Mouse (Mus musculus) T-cell, adult 2 months (primary cell): ENCODE data around the gene Trpc2.

ENCODE experiments used
- DNase-seq: peaks from one replicate; pipeline ENCODE4 v3.0.0; 2022; ENCODE audit warnings: low spot score

Gene Trpc2

DNA sequence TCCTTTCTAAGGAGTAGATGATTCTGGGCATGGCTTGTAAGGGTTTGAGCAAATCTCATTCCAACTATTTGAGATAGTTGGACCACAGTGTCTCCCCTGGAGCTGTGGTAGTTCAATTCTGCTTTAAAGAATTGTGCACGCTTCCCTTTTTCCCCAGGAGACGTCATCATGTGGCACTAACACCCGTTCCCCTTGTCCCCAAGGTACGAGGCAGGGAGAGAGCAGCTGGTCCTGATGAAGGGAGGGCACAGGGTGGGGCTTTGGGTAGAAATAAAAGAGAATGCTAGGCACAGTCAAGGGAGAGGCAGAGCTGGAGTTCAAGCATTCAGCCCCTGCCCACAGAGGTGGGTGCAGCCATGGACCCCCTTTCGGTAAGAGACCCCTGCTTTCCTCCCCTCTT, at the start of gene Trpc2:
Gene Trpc2, plus strand, starts transcription at position 301 of the 400 bp plus-strand sequence.
- no peak for DNase-seq

DNA sequence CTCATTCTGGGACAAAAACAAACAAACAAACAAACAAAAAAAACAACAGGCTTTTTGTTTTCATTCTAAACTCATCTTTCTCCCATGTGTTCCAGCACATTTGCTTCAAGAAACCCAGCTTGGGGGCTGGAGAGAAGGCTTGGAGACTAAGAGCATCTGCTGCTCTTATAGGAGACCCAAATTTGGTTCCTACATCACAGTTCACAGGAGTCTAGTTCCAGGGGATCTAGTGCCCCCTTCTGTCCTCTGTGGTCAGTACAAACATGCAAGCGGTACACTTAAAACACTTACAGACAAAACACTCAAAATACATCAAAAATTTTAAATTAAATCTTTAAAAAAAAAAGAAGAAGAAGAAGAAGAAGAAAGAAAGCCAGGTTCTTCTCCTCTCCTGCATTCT, 48.0 kb upstream of the Trpc2 start:
- DNase-seq, result no peak

DNA sequence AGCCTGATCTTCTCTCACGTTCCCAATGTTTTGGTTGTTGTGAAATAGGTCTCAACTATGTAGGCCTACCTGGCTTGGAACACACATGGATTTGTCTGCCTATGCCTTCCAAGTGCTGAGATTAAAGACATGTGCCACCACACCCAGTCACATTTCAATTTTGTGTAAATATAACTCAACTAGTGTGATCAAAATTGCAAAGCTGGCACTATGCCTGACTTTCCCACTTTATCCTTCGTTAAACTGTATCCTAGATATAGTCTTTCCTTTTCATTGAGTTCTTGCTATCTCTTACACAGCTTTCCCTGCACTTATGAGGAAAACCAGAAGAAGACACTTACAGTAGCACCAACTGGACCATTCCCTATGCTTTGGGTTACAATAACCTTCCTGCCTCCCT, 47.4 kb upstream of the Trpc2 start:
- DNase-seq, result no peak

DNA sequence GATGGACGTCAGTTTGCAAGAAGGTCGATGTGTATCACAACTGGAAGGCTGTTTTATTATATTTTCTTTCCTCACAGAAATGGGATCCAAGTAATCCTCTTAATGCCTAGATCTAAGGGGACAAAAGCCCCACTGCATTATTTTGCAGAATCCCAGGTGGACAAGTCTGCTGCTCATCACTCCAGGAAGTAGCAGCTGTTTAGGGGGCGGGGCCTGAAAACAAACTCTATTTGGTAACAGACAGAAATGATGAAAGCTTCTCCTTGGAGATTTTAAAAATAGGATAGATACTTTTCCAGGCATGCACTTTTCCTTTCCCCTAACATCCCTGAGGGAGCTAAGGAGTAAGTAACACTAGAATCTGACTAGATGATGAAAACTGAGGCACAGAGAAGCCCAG, 45.6 kb upstream of the Trpc2 start:
- no peak for DNase-seq

DNA sequence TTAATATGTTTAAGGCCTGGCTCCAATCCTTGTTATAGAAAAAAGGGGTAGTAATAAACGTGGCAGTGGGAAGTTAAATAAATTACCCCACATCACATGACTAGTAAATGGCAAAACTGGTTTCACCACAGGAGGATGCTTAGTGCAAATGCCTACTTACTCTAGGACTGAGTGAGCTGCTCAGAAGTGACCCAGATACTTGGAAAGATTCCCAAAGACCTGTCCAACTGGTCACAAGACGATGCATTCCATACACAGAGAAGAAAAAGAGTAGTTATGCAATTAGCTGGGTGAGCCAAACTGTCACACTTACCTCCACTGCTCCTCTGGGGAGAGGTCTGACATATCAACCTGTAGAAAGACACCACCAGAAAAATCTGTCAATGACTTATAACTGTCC, 40.6 kb upstream of the Trpc2 start:
- no peak for DNase-seq

DNA sequence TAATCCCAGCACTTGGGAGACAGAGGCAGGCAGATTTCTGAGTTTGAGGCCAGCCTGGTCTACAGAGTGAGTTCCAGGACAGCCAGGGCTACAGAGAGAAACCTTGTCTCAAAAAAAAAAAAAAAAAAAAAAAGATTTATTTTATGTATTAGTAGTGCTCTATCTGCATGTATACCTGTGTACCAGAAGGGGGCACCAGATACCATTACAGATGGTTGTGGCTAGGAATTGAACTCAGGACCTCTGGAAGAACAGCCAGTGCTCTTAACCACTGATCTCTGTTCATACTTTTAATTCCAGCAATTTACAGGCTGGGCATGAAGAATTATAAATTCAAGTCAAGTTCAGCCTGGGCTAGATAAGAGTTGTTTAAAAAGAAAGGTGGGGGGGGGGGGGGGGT, 34.4 kb upstream of the Trpc2 start:
- DNase-seq, result peak; percentile 11

DNA sequence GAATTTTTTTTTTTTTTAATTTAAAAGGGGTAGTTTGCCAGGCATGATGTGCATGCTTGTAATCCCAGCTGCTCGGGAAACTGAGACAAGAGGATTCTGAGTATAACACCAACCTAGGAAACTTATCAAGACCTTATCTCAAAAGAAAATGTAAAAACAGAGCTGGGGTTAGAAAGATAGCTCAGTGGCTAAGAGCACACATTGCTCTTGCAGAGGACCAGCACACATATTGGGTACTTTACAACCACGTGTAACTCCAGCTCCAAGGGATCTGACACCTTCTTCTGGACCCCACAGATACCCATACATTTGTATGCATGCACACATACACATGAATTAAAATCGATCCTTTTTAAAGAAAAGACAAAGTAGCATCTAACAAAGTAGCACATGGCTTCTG, 21.6 kb upstream of the Trpc2 start:
- DNase-seq, result no peak

DNA sequence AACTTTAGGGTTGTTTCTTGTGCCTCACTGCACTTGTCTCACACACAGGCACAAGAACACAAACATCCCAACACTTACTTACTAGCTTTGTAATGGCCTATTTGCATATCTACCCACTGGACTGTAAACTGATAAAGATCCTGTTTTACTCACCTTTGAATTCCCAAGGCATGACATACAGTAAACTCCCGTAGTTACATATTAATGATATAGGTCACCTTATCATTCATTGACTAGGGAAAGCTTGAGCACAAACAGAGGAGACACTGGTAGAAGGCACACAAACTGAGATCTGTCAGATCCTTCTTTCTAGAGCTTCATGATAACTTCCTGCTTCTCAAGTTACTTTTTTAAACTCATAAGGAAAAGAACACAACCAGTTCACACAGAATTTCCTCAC, 20.7 kb upstream of the Trpc2 start:
- no peak for DNase-seq

DNA sequence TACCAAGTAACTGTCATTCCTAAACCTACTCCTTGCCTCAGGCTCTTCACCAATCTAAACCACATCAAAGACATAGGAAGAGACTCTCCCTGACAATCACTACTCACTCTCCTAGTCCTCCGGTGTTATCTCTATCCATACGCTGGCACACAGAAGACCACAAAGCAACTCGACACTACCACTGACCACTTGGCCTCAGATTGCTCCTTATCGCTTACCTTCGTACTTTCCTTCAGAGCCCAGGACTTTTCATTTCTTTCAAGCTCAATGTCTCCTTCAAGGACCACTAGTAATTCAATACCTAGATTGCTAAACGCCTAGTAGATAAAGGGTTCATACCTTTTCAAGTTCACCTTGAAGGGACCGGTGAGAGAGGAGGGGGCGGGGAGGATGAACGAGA, 19.0 kb upstream of the Trpc2 start:
- DNase-seq, result no peak

DNA sequence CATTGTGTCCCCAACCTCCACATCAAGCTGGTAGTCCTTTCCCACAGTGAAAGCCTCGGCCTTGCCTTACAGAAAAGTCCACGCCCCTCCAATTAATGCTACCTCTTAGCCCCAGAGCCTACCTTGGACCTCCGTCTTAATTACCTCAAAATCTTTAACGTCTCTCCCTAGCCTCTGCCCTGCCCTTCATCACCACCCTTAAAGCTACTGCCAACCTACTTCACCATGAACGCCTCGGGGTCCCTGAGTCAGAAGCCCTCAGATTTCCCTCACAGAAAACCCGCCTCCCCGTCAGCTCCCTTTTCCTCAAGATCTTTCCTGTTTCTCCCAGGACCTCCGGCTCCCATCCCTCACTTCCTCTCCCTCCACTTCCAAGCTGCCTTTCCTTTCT, 18.3 kb upstream of the Trpc2 start:
- no peak for DNase-seq

DNA sequence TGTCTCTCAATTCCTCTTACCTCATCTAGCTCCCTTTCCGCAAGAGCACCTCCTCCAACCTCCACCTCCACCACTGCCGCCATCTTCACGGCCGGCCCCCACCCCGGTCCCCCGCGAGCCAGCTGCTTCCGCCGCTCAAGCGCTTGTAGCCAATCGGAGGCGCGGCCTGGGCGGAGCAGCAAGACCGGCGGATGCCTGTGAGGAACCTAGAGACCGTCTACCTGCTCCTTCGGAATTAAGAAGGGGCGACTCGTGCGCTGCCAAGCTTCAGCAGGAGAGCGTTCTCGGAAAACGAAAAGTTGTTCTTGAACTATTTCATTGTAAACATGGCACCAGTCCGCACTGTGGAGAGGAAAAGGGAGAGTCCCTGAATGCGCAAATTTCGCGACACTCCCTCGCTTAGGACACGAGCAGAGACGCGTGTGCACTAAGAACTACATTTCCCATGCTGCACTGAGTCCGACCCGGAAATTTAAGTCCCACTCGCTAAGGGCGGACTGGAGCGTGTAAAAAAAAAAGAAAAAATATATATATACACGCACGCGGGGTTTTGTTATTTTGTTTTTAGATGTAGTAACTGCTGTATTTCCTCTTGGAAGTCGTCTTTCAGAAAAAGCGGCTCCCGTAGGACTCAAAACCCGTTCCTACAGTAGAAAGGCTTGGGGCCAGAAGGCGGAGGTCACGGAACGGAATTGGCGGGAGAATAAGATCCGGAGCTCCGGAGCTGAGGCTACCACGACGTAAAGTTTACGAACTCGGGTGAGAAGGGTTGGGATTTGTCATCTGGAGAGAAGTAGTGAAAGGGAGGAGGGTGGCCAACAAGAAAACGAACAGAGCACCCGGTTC, 17.6 kb upstream of the Trpc2 start, which contains the start of the genes Rnf121, Xndc1 and Xntrpc:
Gene Rnf121, minus strand, starts transcription at position 424 of the 846 bp plus-strand sequence.
Gene Xndc1, plus strand, starts transcription at position 466 of the 846 bp plus-strand sequence.
Gene Xntrpc, plus strand, starts transcription at position 668 of the 846 bp plus-strand sequence.
- DNase-seq, result peak; percentile 94

DNA sequence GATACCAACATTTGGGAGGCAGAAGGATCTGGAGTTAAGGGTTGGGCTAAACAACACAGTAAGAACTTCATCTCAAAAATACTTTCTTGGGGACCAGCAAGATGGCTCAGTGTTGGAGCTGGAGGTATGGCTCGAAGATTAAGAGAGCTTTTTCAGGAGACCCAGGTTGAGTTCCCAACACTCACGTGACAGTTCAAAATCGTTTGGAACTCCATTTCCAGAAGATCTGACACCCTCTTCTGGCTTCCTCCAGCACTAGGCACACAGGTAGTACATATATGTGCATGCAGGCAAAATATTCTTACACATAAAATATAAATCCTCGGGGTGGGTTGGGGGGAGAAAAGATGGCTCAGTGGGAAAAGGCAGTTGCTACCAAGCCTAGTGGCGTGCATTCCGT, 16.6 kb upstream of the Trpc2 start:
- DNase-seq, result no peak

DNA sequence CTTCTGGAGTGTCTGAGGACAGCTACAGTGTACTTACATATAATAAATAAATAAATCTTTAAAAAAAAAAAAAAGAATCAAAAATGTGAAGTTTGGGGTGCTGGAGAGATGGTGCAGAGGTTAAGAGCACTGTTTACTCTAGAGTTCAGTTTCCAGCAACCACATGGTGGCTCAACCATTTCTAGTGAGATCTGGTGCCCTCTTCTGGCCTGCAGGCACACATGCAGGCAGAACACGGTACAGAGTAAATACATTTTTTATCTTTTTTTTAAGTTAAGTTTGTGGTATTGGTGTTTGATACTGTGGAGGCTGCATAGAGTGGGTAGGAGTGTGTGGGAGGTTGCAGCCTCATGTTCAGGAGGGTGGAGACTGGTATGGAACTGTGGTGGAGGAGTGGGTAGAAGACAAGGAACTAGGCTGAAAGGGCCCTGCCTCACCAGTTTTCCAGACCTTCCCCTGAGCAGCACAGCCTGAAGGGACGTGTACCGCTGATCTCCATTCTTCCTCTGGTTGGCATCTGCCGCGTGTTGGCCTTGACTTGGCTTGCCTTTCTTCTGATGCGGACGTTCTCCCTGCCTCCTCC, 6.1 kb upstream of the Trpc2 start:
- peak; percentile 49 for DNase-seq

DNA sequence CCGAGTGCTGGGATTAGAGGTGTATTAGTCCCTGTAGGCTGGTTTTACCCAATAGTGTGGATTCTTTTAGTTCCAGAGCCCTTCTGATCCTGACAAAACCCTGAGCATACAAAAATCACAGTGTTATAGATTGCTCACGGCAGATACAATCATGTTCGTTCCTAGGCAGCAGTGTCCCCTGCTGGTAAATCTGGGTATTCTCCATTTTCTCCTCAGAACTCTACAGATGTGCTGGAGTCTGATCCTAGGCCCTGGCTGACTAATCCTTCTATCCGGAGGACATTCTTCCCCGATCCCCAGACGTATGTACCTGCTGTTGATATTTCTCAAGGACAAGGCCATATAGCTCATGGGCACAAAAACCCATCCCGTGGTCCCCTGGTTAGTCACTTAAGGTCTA, 4.4 kb upstream of the Trpc2 start:
- DNase-seq, result no peak

DNA sequence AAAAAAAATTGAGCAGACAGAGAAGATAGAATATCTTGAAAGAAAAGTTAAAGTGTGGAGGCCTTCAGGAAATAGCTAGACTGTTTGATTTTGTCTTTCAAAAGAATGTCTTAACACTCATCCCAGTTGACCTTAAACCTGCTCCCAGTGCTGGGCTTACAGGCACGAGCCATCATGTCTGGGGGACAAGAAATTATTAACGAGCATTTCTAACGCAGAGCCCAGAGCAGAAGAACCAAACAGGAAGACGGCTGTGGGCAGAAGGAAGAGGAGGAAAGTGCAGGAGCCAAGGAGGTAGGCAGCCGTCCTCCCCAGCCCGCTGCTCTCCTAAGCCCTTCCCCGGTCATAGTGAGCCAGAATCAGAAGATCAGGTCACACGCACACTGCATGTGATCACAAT, 2.6 kb upstream of the Trpc2 start:
- DNase-seq, result no peak

DNA sequence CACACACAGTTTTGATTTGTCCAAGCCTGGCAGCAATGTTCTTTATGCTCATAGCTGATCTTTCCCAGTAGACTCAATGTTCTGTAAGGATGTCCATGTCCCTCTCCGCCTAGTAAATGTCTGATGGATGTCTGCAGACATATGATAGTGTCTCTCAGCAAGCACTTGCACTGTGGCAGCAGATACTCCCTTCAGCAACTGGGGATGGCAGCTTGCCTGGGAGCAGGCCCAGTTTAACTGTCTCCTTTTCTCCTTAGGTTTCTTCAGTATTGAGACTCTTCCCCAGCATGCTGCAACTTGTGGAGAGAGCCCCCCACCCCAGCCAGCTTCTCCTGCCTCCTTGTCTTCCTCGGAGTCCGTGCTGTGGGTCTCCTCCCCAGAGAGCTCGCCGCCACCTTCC, 1.1 kb upstream of the Trpc2 start:
- no peak for DNase-seq

DNA sequence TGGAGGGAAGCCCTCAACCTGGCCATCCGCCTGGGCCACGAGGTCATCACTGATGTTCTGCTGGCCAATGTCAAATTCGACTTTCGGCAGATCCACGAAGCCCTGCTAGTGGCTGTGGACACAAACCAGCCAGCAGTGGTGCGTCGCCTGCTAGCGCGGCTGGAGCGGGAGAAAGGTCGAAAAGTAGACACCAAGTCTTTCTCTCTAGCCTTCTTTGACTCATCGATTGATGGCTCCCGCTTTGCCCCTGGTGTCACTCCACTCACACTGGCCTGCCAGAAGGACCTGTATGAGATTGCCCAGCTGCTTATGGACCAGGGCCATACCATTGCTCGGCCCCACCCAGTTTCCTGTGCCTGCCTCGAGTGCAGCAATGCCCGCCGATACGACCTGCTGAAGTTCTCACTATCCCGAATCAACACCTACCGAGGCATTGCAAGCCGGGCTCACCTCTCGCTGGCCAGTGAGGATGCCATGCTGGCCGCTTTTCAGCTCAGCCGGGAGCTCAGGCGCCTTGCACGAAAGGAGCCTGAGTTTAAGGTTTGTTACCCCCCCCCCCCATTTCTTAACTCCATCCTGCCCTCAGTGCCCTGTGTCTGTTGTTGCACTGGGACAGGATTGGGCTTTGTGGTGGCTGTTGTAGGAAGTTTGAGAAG, 1.3 kb downstream of the Trpc2 start:
- DNase-seq, result no peak

DNA sequence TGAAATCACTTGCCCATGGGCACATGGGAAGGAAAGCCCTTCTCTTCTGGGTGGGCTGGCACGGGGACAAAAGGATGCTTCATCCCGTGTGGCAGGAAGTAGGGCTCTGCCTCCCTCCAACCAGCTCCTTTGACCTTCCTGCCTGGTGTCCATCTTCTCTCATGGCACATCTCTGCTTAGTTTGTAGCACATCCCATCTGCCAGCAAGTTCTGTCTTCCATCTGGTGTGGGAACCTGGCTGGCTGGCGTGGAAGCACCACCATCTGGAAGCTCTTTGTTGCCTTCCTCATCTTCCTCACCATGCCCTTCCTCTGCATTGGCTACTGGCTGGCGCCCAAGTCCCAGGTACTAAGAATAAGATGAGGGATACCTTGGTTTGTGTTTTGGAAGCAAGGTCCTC, 4.4 kb downstream of the Trpc2 start:
- DNase-seq, result no peak

DNA sequence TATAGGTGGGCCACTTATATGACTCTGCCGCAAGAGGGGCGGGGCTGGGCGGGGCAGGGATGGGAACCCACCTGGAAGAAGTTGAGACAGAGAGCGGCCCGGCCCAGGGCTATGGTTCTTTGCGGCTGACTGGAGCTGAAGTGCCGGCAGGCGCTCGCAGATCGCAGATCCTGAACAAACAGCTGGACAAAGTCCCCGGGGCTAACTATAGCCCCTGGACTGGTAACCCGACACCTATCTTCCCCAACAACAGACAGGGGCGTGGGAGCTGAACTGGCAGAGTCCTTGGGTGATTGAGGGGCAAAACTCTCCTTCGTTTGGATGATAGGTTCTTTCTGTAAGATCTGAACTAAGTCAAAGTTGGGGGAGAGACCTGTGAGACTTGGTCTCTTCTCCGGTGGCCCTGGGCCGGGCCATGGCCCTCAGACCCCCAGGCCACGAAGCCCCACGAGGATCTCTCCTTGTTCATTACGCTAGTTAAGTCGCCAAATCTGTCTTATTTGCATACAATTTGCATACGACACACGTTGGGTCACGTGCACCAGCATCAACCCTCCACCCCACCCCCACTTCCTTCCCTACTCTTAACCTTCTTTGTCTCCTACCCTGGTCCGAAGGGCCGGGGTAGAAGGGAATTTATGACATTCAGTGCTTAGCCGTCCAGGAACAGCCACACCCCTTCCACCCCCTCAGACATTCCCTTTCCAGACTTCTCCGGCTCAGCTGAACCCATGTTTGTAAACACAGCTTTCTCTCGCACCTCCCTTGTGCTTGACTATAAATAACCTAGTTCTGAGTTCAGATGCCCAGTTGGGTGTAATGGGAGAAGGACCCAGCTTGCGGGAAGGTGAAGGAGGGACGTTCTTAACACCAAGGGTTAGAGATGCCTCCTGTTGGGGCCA, 17.1 kb downstream of the Trpc2 start:
- peak; percentile 51 for DNase-seq

DNA sequence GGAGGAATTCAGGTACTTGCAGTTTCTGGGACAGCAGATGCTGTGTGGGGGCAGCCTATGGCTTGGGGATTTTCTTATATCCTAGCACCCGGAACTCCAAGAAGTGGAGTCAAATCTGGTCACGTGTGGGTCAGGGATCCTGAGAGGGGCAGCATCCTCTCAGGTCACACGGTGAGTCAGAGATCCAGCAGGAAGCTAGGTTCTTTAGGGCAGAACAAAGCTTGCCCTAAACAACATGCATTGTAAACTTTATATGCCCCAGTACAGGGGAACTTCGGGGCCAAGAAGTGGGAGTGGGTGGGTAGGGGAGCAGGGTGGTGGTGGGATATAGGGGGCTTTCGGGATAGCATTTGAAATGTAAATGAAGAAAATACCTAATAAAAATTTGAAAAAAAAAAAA, 18.0 kb downstream of the Trpc2 start:
- DNase-seq, result no peak

DNA sequence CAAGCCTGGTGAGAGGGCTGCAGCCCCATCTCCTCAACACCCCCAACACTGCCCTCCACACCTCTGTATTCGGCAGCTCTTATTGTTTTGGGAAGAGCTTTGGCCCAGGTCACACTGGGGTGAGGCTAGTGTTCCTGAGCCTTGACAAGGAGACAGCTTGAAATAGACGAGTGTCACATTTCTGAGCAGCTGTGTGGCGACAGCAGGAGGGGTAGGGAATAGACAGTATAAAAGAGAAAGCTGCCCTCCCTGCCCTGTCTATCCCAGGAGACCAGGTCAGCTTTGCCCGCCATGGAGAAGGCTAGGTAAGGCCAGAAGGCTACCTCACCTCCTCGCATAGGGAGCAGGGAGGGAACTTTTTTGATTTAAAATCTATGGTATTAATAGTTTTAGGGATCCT, 18.6 kb downstream of the Trpc2 start, which contains the start of gene Art1:
Gene Art1, plus strand, starts transcription at position 257 of the 400 bp plus-strand sequence.
- no peak for DNase-seq

DNA sequence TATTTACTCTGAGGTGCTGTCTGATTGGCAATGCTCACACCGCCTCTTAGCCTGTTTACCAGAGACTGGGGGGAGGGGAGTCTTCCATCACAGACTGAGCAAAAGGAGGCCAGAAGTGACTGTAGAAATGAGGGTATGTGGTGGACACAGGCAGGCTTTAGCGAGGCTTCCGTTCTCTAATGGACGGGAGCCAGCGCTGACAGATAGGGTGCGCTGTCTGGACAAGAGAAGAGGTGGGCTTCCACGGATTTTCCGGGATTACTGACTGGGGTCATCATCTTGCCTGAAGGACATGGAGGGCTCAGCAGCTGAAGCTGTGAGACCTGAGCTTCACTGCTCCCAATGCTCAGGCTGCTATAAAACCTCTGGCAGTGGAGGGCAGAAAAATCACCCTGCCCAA, 19.3 kb downstream of the Trpc2 start:
- DNase-seq, result no peak
